Mouse (Mus musculus) neutrophil, adult 83 days (primary cell): ENCODE measurements around the gene Ptprf. TPM values are rescaled to one million over a fixed set of nuclear protein-coding genes. Genes with fewer than 3 reads are reported as not detected.

Source experiments
- total RNA-seq, 2 experiments: library from RNA; stranded (reverse); gene quantifications; one replicate each; pipeline ENCODE4 v1.2.4; 2023

Gene Ptprf
- total RNA-seq = under 1 TPM in 1 of 2 experiments, not detected in 1; 0.44 TPM

DNA sequence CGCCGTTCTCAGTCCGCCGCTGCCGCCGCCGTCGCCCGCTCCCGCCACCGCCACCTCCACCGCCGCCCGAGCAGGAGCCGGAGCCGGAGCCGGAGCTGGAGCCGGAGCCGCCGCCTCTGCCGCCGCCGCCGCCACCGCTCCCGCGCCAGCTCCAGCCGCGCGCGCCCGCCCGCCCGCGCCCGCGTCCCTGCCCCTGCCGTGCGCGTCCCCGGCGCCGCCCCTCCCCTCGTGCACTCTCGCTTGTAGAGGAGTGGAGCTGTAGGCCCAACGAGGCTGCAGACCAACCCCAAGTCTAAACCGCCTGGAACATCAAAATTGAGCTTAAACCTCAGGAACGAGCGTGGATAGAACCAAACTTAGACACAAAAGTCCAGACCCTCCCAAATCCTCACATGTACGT is at the start of gene Ptprf:
Gene Ptprf, minus strand, starts transcription at position 175 of the 400 bp plus-strand sequence.

DNA sequence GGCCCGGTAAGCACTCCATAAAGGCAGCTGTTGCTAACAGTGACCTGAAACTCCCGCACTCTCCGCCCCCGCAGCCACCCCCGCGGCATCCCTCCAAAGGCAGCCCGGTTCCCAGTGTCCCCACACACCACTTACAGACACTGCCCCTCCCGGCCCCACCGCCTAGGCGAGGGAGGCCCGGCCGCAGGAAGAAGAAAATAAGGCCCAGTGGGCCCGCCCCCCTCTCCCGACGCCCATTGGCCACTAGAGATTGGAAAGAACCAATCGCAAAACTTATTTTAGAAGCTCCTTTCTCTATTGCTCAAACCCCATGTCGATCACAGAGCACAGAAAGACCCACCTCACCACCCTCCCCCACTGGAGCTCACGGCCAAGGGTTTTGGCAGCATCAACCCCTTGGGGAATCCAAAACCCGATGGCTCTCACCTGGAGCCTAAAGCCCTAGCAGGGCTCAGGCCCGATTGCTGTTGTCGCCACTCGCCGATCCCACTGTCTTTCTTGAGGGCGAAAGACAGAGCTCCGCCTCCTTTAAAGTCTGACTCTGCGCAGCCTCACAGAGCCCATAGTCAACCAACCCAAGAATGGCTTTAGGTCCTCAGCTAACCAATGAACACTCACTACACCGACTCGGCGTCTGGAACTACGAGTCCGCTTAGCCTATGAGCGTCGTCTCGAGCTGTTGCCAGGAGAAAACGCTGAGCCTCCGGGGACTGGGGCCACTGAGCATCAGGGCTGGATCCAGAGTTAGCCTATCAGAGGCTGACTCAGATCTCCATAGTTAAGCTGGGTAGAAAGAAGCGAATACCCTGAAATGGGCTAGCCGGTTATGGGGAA is 111.5 kb downstream of the Ptprf start, which contains the start of gene Kdm4a:
Gene Kdm4a, minus strand, starts transcription at position 577 of the 834 bp plus-strand sequence.

Other genes with a start within 250 kb of the Ptprf start
- 1 to 10 TPM; 8.6 to 9.1 TPM for gene St3gal3, start 156.5 kb downstream of the Ptprf start, total RNA-seq
- gene Kdm4a, start 111.4 kb downstream of the Ptprf start, total RNA-seq = 10 to 100 TPM; 51.8 to 53.0 TPM
- 10 to 100 TPM; 51.6 to 52.9 TPM for gene Szt2, start 117.9 kb upstream of the Ptprf start, total RNA-seq
- 10 to 100 TPM; 69.4 to 70.3 TPM for gene Med8, start 117.9 kb upstream of the Ptprf start, total RNA-seq
- 10 to 100 TPM; 98.1 to 98.9 TPM for gene Elovl1, start 136.7 kb upstream of the Ptprf start, total RNA-seq
- 10 to 100 TPM; 73.5 to 91.3 TPM for gene Cdc20, start 145.9 kb upstream of the Ptprf start, total RNA-seq
- under 1 TPM; 0.77 to 0.99 TPM for gene Mpl, start 166.1 kb upstream of the Ptprf start, total RNA-seq
- gene Tie1, start 198.7 kb upstream of the Ptprf start, total RNA-seq = 1 to 10 TPM; 3.3 to 3.4 TPM
- gene 2610528J11Rik, start 235.6 kb upstream of the Ptprf start, total RNA-seq = not detected